Mouse (Mus musculus): ENCODE data around the gene Kcnmb2. TPM values are rescaled to one million over a fixed set of nuclear protein-coding genes. Genes with fewer than 3 reads are reported as not detected.
A peak's percentile ranks its signal among the peaks of the same experiment; 100 is the strongest.

Kcnmb2 gene
- polyA plus RNA-seq, 1 experiment from 2014 or later, result 1.4 TPM

DNA sequence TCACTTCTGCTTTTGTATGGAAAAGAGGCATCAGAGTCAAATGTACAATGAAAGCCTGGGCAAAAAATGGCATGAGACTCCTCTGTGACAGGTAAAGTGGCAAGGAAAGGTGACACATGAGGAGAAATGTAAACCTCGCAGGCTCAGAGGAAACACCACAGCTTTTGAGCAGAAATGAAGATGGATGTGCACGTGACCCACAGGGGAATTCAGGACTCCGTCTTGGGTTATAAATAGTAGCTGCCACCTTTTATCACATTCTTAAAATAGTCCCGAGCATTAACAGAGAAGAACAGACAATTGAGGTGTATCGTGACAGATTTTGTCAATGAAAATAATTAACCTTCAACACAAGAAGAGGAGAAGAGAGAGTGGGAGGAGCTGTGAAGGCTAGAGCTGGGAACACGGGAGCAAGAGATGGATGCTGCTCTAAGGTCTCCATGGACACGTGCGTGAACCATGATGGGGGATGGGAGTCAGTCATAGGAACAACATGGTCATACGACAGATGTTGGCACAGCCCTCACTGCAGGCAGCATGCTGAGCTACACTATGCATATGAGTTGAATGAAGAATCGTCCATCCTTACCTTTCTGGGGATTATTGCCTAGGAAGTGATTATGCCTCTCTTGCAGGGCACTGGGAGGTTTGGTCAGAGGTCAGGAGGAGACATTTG is 127.2 kb downstream of the Kcnmb2 start:
- 77% methylated on average over 10 of the region's 10 CpGs for WGBS
- Histone ChIP-seq H3K4me3 (ENCODE audit: low read depth, low read length) (no peak overlapping the region), H3K9me3 (ENCODE audit: control insufficient read depth, low read length) (no peaks in the 10 kb centered on the region)

DNA sequence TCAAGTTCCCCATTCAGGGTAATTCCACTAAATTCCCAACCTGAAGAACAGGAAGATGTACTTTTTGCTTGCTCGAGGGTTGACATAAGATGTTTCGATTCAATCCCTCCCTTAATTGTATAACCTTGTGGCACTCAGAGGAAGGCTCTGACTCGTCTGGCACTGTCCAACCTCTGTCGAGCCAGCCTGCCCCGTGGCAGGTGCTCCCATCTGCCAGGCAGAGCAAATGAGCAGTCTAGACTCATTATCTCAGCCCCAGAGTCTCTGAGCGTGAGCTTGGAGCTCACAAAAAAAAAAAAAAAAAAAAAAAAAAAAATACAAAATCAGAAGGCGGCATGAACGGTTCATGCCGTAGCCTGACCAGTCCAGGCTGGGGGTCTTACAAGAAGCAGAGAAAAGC is 130.1 kb downstream of the Kcnmb2 start:
- no peaks in the 10 kb centered on the region for H3K4me1 ChIP-seq (replicated peaks; ENCODE audit: control insufficient read depth, insufficient read depth, low read length)
- H3K27me3 ChIP-seq (ENCODE audit: control insufficient read depth, insufficient read depth, low read length), result no peaks in the 10 kb centered on the region
- H3K9ac ChIP-seq (ENCODE audit: low read length), result no peak overlapping the region
- no peaks in the 10 kb centered on the region for H3K9me3 ChIP-seq (ENCODE audit: control insufficient read depth, low read length)
- peak; percentile 53 for DNase-seq (ENCODE audit: low spot score)
- H3K4me3 ChIP-seq (ENCODE audit: low read depth, low read length), result no peak overlapping the region
- ATAC-seq (replicated peaks; ENCODE audit: low FRiP score), result no peak
- WGBS, result 65% methylated on average over 9 of the region's 9 CpGs
- no peak overlapping the region for H3K27ac ChIP-seq (ENCODE audit: low read depth, low read length)
- no peak overlapping the region for H3K4me2 ChIP-seq (ENCODE audit: low read depth, low read length, severe bottlenecking)
- no peaks in the 10 kb centered on the region for H3K36me3 ChIP-seq (ENCODE audit: control insufficient read depth, insufficient read depth, low read length)

More for the DNA sequence above, 127.2 kb downstream of the Kcnmb2 start:
- Histone ChIP-seq H3K27ac (ENCODE audit: low read depth, low read length) (no peak overlapping the region), H3K27me3 (ENCODE audit: control insufficient read depth, insufficient read depth, low read length) (no peaks in the 10 kb centered on the region), H3K9ac (ENCODE audit: low read length) (no peak overlapping the region), H3K4me2 (ENCODE audit: low read depth, low read length, severe bottlenecking) (no peak overlapping the region), H3K4me1 (replicated peaks; ENCODE audit: control insufficient read depth, insufficient read depth, low read length) (no peaks in the 10 kb centered on the region), H3K36me3 (ENCODE audit: control insufficient read depth, insufficient read depth, low read length) (no peaks in the 10 kb centered on the region)
- DNase-seq (ENCODE audit: low spot score), result no peak
- no peak for ATAC-seq (replicated peaks; ENCODE audit: low FRiP score)

DNA sequence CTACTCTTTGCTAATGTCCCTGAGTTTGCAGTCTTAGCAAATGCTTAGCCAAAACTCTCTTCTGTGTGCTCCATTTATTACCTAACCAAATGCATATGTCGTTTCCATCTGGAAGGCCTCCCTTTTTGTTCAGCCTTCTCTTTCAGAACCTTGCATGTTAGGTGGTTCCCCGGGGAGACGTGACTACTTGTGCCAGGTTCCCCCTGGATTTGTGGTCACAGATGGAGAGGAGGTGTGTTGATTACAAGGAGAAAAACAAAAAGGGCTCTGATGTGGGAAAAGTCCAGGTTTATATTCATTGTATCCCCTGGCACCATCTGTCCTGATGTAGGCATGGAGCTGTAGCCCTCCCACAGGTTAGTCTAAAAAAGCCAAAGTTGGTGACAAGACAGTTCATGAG is 141.5 kb downstream of the Kcnmb2 start:
- no peak overlapping the region for H3K9ac ChIP-seq (ENCODE audit: low read length)
- no peak overlapping the region for H3K27ac ChIP-seq (ENCODE audit: low read depth, low read length)
- no peak for DNase-seq (ENCODE audit: low spot score)
- WGBS, result 78% methylated on average over 3 of the region's 3 CpGs
- H3K36me3 ChIP-seq (ENCODE audit: control insufficient read depth, insufficient read depth, low read length), result no peaks in the 10 kb centered on the region
- no peaks in the 10 kb centered on the region for H3K9me3 ChIP-seq (ENCODE audit: control insufficient read depth, low read length)
- H3K27me3 ChIP-seq (ENCODE audit: control insufficient read depth, insufficient read depth, low read length), result no peaks in the 10 kb centered on the region
- ATAC-seq (replicated peaks; ENCODE audit: low FRiP score), result no peak
- H3K4me2 ChIP-seq (ENCODE audit: low read depth, low read length, severe bottlenecking), result no peak overlapping the region
- no peak overlapping the region for H3K4me3 ChIP-seq (ENCODE audit: low read depth, low read length)
- H3K4me1 ChIP-seq (replicated peaks; ENCODE audit: control insufficient read depth, insufficient read depth, low read length), result no peaks in the 10 kb centered on the region

DNA sequence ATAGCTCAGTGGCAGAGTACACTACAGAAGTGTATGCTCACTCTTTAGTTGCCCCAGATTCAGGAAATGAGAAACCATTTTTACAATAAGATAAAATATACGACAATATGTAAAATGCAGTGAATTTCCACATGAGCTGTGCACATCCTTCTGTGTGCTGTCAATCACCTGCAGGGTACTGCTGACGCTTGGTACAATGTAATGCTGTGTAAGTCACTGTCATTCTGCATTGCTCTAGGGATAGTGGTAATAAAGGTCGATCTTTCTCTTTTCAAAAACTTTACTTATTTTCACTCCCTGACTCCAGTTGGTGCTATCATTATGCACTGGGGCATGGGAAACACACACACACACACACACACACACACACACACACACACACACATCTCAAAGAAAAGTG is 146.5 kb downstream of the Kcnmb2 start:
- no peak for DNase-seq (ENCODE audit: low spot score)
- Histone ChIP-seq H3K9ac (ENCODE audit: low read length) (no peak overlapping the region), H3K36me3 (ENCODE audit: control insufficient read depth, insufficient read depth, low read length) (no peaks in the 10 kb centered on the region), H3K27me3 (ENCODE audit: control insufficient read depth, insufficient read depth, low read length) (no peaks in the 10 kb centered on the region), H3K4me3 (ENCODE audit: low read depth, low read length) (no peak overlapping the region), H3K9me3 (ENCODE audit: control insufficient read depth, low read length) (no peaks in the 10 kb centered on the region), H3K4me1 (replicated peaks; ENCODE audit: control insufficient read depth, insufficient read depth, low read length) (no peaks in the 10 kb centered on the region), H3K27ac (ENCODE audit: low read depth, low read length) (no peak overlapping the region), H3K4me2 (ENCODE audit: low read depth, low read length, severe bottlenecking) (no peak overlapping the region)
- WGBS, result 84% methylated on average over 3 of the region's 3 CpGs
- no peak for ATAC-seq (replicated peaks; ENCODE audit: low FRiP score)

DNA sequence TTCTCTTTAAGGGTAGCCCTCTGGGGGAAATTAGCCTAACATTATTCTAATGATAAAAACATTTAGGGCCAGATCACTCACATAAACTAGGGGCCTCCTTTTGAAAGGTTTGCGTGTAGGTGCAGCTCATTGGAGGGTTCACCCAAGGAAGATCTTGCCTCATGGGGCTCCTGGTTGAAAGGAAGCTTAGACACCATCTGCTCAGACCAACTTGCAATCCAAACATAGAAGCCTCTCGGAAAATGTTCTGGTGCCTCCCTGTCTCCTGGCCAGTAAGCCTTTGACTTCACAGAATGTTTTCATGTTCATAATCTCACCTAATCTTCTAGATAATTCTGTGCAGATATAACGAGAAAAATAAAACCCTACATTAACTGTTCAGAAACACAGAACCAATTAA is 150.3 kb downstream of the Kcnmb2 start:
- Histone ChIP-seq H3K4me3 (ENCODE audit: low read depth, low read length) (no peak overlapping the region), H3K27me3 (ENCODE audit: control insufficient read depth, insufficient read depth, low read length) (no peaks in the 10 kb centered on the region), H3K27ac (ENCODE audit: low read depth, low read length) (no peak overlapping the region), H3K4me2 (ENCODE audit: low read depth, low read length, severe bottlenecking) (no peak overlapping the region), H3K9ac (ENCODE audit: low read length) (no peak overlapping the region), H3K4me1 (replicated peaks; ENCODE audit: control insufficient read depth, insufficient read depth, low read length) (no peaks in the 10 kb centered on the region), H3K36me3 (ENCODE audit: control insufficient read depth, insufficient read depth, low read length) (no peaks in the 10 kb centered on the region), H3K9me3 (ENCODE audit: control insufficient read depth, low read length) (no peaks in the 10 kb centered on the region)
- DNase-seq (ENCODE audit: low spot score), result no peak
- no peak for ATAC-seq (replicated peaks; ENCODE audit: low FRiP score)
- WGBS, result 84% methylated on average over 3 of the region's 3 CpGs

DNA sequence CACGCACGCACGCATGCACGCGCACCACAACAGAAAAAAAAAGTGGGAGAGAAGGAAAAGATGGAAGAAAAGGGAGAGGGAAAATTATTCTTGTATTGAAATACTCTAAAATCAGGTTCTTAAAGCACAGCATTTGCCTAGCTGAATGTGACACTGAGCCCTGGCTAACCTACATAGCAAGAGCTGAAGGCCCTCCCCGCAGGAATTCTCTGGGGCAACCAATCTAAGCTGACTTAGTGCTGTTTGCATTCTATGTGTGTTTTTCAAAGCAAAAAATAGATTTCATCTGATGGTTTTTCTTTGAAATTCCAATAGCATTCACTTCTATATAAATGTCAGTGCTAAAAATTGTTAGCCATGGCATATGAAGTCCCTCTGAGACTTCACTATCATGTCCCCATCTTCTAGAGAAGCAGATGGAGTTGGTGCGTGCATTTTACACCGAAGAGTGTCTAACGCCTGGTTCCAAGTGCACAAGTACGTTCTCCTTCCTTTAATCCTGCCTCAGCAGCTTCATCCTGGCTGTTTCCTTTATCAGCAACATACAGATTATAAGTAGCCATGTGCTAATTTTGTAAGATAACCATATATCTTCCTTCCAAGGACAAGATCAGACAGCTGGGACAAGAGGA is 151.4 kb downstream of the Kcnmb2 start:
- H3K9ac ChIP-seq (ENCODE audit: low read length), result no peak overlapping the region
- no peak overlapping the region for H3K4me3 ChIP-seq (ENCODE audit: low read depth, low read length)
- DNase-seq (ENCODE audit: low spot score) (no peak), ATAC-seq (replicated peaks; ENCODE audit: low FRiP score) (no peak)
- H3K36me3 ChIP-seq (ENCODE audit: control insufficient read depth, insufficient read depth, low read length), result no peaks in the 10 kb centered on the region
- no peak overlapping the region for H3K27ac ChIP-seq (ENCODE audit: low read depth, low read length)
- H3K9me3 ChIP-seq (ENCODE audit: control insufficient read depth, low read length), result no peaks in the 10 kb centered on the region
- H3K4me2 ChIP-seq (ENCODE audit: low read depth, low read length, severe bottlenecking), result no peak overlapping the region
- no peaks in the 10 kb centered on the region for H3K4me1 ChIP-seq (replicated peaks; ENCODE audit: control insufficient read depth, insufficient read depth, low read length)
- H3K27me3 ChIP-seq (ENCODE audit: control insufficient read depth, insufficient read depth, low read length), result no peaks in the 10 kb centered on the region
- 94% methylated on average over 10 of the region's 10 CpGs for WGBS

DNA sequence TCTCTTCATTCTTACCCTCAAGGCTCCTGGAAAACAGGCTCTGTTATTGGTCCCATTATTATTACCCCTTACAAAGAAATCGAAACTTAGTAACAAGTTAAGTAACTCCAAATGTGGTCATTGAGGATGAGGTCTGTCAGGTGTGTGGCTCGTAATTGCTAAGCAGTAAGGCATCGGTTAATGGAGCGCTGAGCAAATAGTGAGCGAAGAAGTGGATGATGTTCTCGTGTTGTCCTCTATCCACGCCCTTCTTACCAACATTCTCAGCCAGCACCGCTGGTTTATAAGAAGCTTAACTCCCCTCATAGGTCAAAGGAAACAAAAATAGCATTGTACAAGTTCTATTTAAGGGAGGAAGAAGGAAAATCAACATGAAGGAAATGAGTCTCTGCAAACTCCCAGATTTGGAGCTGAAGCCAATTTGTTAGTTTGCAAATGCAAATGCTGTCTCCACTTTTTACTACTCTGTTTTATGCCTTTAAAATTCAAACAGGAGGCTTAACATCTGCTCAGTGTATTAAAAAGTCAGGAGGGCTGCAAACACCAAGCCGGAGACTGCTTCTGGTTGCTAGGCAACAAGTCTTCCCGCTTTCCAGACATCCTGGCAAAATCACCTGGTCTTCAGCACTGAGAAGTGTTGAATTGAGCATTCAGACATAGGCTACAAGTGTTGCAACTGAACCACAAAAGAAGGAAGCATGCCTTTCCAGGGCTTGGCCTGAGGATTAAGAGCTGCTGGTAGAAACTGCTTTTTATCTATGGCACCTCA is 157.8 kb downstream of the Kcnmb2 start:
- 51% methylated on average over 10 of the region's 10 CpGs for WGBS
- DNase-seq (ENCODE audit: low spot score), result no peak
- ATAC-seq (replicated peaks; ENCODE audit: low FRiP score), result no peak

DNA sequence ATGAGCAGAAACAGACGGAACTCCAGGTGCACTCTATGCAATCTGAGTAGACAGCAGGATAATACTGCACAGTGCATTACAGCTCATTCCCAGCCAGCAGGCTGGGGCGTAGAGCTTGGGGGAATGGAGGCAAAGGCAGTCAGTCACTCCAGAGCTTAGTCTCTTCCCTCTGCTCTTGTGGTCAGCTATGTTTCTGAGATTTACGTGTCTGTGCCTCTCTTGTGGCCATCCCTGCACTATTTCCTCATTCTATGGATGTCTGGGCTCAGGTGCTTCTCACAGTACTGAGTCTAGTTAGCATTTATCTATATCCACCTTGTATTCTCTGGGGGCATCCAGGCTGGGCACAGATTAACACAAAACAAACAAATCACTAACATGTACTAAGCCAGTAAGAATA is 160.4 kb downstream of the Kcnmb2 start:
- no peak for DNase-seq (ENCODE audit: low spot score)

More for the DNA sequence above, 157.8 kb downstream of the Kcnmb2 start:
- Histone ChIP-seq H3K9ac (ENCODE audit: low read length) (no peak overlapping the region), H3K4me1 (replicated peaks; ENCODE audit: control insufficient read depth, insufficient read depth, low read length) (peaks cover 2% of the 10 kb centered on the region; the same call in 1 of the 2 replicates), H3K27me3 (ENCODE audit: control insufficient read depth, insufficient read depth, low read length) (no peaks in the 10 kb centered on the region), H3K4me2 (ENCODE audit: low read depth, low read length, severe bottlenecking) (no peak overlapping the region), H3K9me3 (ENCODE audit: control insufficient read depth, low read length) (no peaks in the 10 kb centered on the region), H3K36me3 (ENCODE audit: control insufficient read depth, insufficient read depth, low read length) (no peaks in the 10 kb centered on the region), H3K4me3 (ENCODE audit: low read depth, low read length) (no peak overlapping the region), H3K27ac (ENCODE audit: low read depth, low read length) (no peak overlapping the region)

More for the DNA sequence above, 160.4 kb downstream of the Kcnmb2 start:
- Histone ChIP-seq H3K27ac (ENCODE audit: low read depth, low read length) (no peak overlapping the region), H3K9ac (ENCODE audit: low read length) (no peak overlapping the region), H3K4me3 (ENCODE audit: low read depth, low read length) (no peak overlapping the region), H3K36me3 (ENCODE audit: control insufficient read depth, insufficient read depth, low read length) (no peaks in the 10 kb centered on the region), H3K4me1 (replicated peaks; ENCODE audit: control insufficient read depth, insufficient read depth, low read length) (peaks cover 12% of the 10 kb centered on the region; the same call in 1 of the 2 replicates), H3K9me3 (ENCODE audit: control insufficient read depth, low read length) (no peaks in the 10 kb centered on the region), H3K4me2 (ENCODE audit: low read depth, low read length, severe bottlenecking) (no peak overlapping the region), H3K27me3 (ENCODE audit: control insufficient read depth, insufficient read depth, low read length) (no peaks in the 10 kb centered on the region)
- no peak for ATAC-seq (replicated peaks; ENCODE audit: low FRiP score)
- 92% methylated on average over 3 of the region's 3 CpGs for WGBS
